Mouse (Mus musculus): ENCODE measurements around the gene Izumo2.

Gene Izumo2

DNA sequence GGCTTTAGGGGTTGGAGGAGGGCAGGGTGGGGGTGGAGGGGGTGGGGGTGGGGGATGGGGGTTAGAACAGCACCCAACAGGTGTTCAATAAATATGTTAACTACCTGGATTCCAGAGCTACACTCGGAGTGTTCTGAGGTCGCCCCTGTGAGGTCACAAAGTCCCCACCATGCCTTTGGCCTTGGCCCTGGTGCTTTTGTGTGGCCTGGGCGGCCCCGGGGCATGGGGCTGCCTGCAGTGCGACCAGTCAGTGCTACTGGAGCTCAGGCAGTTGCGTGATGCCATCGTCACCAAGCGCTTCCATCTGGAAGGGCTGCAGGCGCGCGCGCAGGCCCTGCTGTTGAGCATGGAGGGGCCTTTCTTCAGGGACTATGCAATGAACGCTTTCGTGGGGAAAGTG is at the start of gene Izumo2:
Gene Izumo2 (plus strand): TSS at position 169 of the 400 bp plus-strand sequence.
- no peak for DNase-seq

GRCm38 (mm10) chr7:44661219-44661618 is 47.3 kb upstream of the Izumo2 start:
- DNase-seq: no peak

- DNase-seq: no peak
Observed at GRCm38 (mm10) chr7:44662168-44662567, 46.4 kb upstream of the Izumo2 start.

DNA sequence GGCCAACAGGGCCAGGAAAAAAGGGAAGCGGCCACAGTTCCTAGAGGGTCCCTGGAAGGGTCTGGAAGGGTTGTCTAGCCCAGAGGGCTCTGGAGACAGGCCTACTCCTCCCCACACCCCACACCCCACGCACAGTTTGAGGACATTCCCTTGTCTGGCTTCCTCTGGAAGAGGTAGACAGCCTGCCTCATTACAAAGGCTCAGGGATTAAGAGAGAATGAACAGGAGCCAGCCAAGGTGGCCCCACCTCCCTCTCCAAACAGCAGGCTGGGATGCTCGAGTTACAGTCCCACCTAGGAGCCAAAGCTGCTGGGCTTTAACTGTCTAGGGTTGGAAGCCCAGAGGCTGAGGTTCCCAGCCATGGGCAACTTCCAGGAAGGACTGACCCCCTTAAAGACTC is 46.0 kb upstream of the Izumo2 start:
- no peak for DNase-seq

- no peak for DNase-seq
Observed at GRCm38 (mm10) chr7:44663546-44663945, 45.0 kb upstream of the Izumo2 start.

DNA sequence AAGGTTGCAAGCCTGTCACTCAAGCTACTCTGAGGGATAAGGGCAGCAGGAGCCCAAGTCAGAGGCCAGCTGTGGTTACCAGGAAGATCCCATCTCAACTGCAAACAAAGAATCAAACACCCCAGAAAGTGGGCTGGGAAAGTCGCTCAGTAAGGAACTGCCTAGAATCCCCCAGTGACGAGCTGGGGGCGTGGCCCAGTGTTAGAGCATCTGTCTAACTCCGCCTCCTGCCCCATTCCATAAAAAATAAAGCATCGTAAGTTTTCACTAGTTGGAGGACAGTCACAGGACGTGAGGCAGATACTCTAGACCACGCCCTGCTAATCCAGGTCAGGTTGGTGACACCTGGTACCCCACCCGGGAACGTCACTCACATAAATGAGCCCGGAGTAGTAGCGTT is 43.8 kb upstream of the Izumo2 start:
- no peak for DNase-seq

DNA sequence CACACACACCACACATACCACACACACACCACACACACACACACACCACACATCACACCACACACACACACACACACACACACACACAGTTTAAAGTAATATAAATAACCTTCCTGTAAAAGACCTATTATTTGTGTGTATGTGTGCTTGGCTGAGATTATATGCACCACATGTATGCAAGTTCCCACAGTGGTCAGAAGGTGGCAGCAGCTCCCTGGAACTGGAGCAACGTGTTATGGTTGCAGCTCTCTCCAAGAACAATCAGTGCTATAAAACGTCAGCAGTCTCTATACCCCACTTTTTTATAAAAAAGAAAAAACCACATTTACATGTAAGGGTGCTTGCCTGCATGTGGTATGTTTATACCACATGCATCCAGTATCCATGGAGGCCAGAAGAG is 42.1 kb upstream of the Izumo2 start:
- DNase-seq: no peak

DNA sequence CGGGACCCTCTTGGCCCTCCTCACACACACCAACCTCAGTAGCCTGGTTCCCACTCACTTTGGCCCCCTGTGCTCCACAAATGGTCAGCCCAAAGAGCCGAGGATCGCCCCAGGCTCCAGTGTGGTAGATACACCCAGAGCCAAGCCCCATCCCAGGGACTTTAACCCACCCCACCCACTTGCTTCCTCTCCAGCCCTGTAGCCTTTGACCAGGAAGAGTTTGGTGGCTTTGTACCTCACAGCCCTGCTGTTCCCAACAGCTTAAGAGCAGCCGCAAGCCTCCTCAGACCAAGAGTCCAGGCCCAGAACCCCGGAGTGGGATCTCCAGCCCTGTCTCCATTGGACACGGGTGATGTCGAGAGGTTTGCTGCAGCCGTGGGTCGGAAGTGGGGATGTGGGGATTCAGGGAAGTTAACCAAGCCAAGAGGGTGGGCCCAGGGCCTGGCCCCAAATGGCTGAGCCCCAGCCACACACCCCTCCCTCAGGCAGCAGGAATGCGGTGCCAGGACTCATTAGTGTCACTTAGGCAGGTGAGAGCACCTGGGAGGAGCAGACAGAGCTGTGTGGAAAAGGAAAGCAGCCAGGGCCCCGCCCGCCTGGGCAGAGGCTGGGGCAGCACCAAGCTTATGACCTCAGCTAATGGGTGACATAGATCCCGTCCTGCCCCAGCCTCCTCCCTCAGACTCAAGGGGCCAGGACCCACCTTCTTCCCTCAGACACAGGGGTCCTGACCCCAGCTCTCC is 40.4 kb upstream of the Izumo2 start:
- no peak for DNase-seq

- DNase-seq: peak; percentile 41
Observed at GRCm38 (mm10) chr7:44669103-44669502, 39.4 kb upstream of the Izumo2 start.

DNA sequence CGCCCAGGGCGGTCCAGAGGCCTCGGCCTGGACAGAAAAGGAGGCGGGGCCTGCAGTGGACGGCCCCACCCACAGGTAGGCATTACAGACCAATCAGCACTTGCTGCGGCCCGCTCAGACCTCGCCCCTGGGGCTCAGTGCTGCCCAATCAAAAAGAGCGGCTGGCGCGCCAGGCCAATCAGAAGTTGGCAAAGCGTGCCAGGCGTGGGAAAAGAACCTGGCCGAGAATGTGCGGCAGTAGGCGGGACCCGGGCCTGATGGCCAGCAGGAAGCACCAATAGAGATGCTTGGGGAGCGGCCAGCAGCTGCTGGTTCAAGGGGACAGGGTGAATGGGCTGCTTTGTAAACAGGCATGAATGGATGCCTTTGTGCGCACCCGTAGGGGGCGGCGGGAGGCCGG is 37.7 kb upstream of the Izumo2 start, which contains the start of gene Myh14:
Gene Myh14 (minus strand): TSS at position 41 of the 400 bp plus-strand sequence.
- DNase-seq: peak; percentile 96

DNA sequence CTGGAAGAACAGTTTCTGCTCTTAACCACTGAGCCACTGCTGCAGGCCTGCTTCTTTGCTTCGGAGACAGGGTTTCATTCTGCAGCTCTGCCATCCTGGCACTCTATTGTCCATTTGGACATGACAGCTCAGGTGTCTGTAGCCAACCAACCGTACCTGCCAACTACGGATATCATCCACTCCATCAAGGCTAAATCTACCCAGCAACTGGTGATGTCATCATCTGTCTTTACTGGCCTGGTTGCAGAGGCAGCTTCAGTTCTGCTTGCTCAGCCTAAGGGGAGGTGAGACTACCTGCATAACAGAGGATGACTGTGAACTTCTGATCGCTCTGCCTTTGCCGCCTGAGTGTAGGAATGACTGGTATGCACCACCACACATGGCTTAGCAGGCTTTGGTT is 36.3 kb upstream of the Izumo2 start:
- peak; percentile 56 for DNase-seq

- DNase-seq: no peak
Observed at GRCm38 (mm10) chr7:44674511-44674910, 34.0 kb upstream of the Izumo2 start.

DNA sequence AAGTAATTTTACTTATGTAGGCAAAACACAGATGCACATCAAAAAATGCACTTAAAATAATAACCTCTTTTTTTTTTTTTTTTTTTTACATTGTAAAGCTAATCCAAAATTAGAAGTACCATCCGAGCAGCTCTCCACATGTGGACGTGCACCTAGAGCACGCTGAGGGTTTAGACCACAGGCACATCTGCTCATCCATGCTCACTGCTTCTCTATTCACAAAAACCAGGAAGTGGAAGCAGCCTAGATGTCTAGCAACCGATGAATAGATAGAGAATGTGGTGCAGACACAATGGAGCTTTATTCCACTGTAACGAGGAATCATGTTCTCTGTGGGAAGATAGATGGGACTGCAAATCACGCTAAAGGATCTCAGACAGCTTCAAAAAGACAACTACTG is 33.4 kb upstream of the Izumo2 start:
- no peak for DNase-seq

DNA sequence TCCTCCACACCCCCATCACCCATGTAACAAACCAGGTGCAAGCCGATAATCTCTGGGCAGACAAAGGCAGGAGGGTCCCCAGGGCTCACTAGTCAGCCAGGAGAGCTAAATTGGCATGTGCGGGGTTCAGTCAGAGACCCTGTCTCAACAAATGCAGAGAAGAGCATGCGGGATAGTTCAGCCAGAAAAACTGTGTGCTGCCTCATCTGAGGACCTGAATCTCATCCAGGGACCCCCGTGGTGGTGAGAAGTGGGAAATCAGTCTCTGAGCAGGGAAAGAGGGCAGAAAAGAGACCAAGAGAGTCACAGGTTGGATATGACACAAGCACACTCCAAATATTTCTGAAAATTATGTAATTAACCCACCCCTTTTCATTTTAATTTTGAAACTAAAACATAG is 32.4 kb upstream of the Izumo2 start:
- peak; percentile 42 for DNase-seq

DNA sequence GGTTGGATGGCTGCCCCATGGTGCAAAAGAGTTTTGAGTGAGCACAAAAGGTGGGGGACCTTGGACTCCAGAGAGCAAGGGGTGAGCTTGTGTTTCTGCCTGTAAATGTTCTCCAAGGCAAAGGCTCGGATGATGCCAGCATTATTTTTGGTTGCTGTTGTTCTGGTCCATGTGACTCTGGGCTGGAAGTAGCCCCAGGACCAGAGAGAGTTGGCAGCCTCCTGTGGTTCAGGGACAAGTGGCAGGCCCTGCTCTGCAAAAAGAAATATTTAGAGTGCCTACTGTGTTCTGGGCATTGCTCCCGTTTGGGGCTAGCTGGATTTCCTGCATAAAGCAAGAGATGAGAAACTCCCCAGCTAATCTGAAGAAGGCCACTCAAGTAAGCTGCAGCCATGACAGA is 31.9 kb upstream of the Izumo2 start:
- peak; percentile 73 for DNase-seq

- DNase-seq: no peak
Observed at GRCm38 (mm10) chr7:44683656-44684055, 24.9 kb upstream of the Izumo2 start.

DNA sequence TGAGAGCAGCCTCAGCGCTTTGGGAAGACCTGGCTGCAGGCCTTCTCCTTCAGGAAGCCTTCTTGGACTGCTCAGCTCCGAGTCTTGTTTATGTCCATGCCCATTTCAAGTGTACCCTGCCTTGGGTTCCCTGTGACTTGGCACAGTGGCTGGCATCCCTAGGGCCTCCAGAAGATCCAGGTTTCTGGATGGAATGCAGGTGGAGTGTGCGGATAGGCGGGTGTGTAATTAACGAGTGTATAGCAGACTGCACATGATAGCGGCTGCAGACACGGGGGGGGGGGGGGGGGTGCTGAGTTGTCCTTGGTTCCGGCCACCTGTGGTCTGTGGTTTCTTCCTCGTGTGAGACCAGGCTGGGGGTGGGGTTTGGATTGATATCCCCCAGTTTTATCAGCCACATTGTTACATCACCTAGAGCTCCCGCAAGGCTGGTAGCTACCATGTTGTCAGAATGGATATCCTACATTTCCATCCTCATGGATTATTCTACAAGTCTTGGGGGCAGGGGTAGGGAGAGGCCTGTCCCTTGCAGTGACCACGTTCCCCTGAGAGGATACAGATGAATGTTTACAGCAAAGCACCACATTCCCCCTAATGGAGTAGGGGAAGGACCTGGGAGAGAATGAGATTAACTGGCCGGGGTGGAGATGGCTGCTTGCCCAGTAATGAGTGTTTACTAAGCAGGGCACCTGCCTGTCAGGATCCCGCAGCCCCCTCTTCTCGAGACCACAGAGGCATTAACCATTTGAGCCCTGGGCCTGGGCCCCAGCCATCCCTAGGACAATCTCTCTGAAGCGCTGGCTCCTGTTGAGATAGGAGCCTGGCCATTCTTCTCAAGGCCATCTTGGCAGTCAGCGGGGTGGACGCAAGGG is 22.8 kb upstream of the Izumo2 start:
- no peak for DNase-seq

GRCm38 (mm10) chr7:44688890-44689289 is 19.7 kb upstream of the Izumo2 start:
- DNase-seq: peak; percentile 36

DNA sequence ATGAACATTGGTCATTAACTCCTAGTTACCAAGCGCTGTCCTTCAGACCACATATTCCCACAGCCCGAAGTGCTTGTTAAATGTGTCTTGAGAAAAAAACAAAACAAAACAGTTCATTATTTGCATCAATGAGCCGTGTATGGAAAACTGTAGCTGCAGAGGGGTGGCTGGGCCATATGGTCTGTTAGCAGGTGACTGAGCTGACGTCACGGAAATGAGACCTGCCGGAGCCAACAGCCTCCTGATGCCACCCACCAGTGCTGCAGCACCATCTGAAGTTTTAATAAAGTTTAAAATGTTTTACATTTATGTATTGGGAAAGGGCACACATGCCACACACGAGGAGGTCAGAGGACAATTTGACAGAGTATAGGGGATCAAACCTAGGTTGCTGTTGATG is 19.2 kb upstream of the Izumo2 start:
- peak; percentile 48 for DNase-seq

DNA sequence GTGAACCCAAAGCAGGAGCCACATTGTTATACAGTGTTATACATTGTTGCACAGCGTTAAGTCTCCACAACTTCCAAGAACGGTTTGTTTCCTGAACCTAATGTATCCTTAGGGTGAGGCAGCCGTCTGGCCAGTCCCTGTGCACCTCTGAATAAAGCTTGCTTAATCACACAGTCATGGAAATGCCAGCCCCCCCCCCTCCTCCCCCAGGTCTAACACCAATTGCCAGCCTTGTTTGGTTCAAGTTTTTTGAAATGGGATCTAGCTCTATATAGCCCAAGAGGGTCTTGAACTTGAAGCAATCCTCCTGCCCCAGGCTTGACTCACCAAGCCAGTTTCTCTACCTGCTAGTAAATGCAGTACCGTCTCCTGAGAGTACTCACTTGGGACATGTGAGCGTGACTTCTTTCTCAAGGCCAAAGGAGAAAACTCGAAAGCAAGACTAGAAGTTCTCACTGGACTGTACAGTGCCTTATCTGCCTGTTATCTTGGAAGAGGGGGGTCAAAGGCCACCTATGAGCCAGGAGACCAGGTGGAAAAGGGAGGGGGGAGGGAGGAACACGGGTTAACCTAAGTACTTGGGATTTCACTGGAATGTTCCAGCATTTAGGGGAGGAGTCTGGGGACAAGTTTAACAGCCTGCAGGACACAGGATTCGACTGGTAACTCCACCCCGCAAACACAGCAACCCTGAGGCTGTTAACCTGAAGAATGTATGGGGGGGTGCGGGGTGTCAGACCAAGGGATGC is 14.9 kb upstream of the Izumo2 start:
- DNase-seq: no peak

GRCm38 (mm10) chr7:44695223-44695622 is 13.3 kb upstream of the Izumo2 start:
- DNase-seq: no peak

- DNase-seq: peak; percentile 65
Observed at GRCm38 (mm10) chr7:44697191-44697710, 11.3 kb upstream of the Izumo2 start.

- no peak for DNase-seq
Observed at GRCm38 (mm10) chr7:44697980-44698379, 10.6 kb upstream of the Izumo2 start.
